ENCODE assay signal across 16 mouse cellular contexts in genomic region chr10:31553302-31553701, GRCm38 (mm10).
"Had no signal": no experiment of that assay in that cellular context is flagged by ENCODE, and none has a peak within 500 bp of the region (broad histone marks: within the 10 kb centered on the region; RNA-seq: fewer than 3 reads in every experiment).

No protein-coding gene starts in this region.

- H3K4me3 ChIP-seq: layer of hippocampus, adult 2 months; left cerebral cortex, adult 2 months; limb, embryonic 12.5 days; limb, embryonic 15.5 days; liver, embryonic 13.5 days had no signal

- H3K27me3 ChIP-seq: limb, embryonic 12.5 days; limb, embryonic 15.5 days; liver, embryonic 13.5 days had no signal

- H3K9me3 ChIP-seq: limb, embryonic 12.5 days; limb, embryonic 15.5 days; liver, embryonic 13.5 days had no signal

- H3K4me1 ChIP-seq: limb, embryonic 12.5 days; limb, embryonic 15.5 days; liver, embryonic 13.5 days had no signal

- H3K4me2 ChIP-seq: limb, embryonic 12.5 days; limb, embryonic 15.5 days; liver, embryonic 13.5 days; midbrain, embryonic 11.5 days had no signal

- H3K27ac ChIP-seq: kidney, postnatal 0 days; layer of hippocampus, adult 2 months; left cerebral cortex, adult 2 months; limb, embryonic 12.5 days; limb, embryonic 15.5 days; liver, embryonic 13.5 days had no signal

- DNase-seq: kidney, postnatal 25 days; layer of hippocampus, adult 9-11 months; left cerebral cortex, postnatal 4 days; liver, embryonic 13.5 days; lung, adult 2 months; lung, postnatal 14 days; lung, postnatal 4 days; midbrain, embryonic 14.5 days; thymus, adult 2 months; thymus, postnatal 14 days had no signal

- H3K9ac ChIP-seq: limb, embryonic 12.5 days; limb, embryonic 15.5 days; liver, embryonic 13.5 days had no signal

- H3K36me3 ChIP-seq: limb, embryonic 12.5 days; limb, embryonic 15.5 days; liver, embryonic 13.5 days had no signal
